Mouse (Mus musculus) cerebellum, postnatal 14 days (tissue): ENCODE data around the gene Ipcef1.

Experiments used
- DNase-seq, 2 experiments: peaks; one replicate each; pipeline ENCODE4 v3.0.0; 2021; ENCODE audit warnings: mixed read lengths in 2 of 2

Ipcef1 gene

DNA sequence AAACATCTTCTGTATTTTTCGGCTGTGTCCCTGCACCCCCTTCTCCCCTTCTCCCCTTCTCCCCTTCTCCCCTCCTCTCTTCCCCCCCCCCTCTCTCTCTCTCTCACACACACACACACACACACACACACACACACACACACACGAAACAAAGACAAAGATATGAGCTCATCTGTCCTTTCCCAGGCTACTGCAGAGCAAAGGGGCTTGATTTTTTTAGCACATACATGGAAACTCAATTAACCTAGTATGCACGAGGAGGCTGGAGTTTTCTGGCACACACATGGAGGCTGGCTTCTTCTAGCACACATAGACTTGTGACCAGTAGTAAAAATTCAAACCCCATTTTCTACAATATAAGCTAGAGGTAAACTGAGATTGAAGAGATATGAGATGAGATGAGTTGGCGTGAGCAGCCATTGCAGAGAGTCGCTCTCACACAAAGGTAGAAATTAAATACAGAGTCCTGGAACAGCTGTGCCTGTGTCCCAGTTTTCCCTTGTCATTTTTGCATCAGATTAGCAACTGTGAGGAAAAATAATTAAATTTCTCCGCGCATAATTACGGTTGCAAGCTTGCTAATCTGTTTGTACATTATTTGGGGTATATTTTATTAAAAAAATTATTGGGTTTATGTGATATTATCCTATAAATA is 84.6 kb downstream of the Ipcef1 start:
- no peak for DNase-seq

DNA sequence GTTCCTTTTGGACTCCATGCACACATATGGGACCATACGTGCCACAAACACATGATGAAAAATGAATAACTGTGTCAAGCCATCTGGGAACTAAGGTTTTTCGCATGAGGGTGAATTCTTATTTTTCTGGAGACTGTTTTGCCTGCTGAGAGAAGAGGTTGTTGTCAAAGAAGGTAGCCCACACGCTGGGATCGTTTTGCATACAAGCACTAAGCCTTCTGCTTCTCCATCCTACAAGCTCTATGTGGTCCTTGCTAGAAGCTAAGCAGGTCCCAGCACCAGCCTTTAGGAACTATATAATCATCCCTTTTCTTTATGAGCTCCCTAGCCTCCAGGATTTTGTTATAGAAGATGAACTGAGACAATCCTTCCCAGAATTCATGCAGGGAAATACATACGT is 93.5 kb downstream of the Ipcef1 start:
- no peak for DNase-seq

DNA sequence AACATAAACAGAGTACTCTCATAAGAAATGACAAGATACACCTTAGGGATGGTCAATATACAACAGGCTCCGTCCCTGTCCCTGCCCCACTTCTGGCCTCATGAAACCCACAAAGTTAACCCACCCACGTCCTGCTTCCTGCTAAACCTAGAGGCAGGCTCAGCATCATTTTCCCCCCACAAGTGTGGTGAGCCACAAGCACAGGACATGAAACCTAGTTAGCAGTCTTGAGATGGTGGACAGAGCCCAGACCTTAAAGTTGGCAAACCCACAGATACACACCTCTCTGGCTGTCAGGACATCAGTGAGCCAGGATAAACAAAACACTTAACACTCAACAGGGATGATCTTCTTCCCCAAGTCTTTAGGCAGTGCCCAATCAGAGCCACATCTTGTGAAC is 95.9 kb downstream of the Ipcef1 start:
- no peak for DNase-seq

DNA sequence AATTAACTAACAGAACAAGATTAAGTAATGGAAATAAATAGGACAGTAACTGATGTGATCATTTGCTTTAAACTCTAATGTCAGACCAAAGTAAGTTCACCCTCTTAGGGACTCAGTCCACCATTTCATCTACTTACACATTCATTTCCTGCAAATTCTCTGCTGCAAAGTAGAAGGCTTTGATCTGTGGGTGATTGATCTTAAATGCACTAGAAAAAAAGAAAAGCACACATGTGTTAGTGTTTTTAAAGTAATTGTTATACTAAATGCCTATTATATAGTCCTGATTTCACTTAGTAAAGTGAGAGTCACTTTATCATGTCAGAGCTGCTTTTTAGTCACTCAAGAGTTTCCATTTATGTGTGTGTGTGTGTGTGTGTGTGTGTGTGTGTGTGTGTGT is 97.7 kb downstream of the Ipcef1 start:
- no peak for DNase-seq

DNA sequence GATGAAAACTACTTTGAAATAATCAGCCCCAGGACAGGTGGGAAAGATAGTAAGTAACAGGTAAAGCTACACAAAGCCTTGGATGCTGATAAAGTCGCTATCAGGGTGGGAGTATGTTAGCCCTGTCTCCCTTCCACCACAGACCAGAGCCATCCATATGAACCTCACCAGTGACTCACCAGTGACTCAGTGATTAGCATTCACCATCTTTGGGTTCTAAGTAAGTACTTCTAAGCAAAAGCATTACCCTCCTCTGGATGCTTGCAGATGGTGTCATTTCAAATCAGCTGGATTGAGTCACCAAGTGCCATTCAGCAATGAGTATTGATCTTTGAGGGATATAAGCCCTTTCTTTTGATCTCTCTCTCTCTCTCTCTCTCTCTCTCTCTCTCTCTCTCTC is 99.2 kb downstream of the Ipcef1 start:
- no peak for DNase-seq

DNA sequence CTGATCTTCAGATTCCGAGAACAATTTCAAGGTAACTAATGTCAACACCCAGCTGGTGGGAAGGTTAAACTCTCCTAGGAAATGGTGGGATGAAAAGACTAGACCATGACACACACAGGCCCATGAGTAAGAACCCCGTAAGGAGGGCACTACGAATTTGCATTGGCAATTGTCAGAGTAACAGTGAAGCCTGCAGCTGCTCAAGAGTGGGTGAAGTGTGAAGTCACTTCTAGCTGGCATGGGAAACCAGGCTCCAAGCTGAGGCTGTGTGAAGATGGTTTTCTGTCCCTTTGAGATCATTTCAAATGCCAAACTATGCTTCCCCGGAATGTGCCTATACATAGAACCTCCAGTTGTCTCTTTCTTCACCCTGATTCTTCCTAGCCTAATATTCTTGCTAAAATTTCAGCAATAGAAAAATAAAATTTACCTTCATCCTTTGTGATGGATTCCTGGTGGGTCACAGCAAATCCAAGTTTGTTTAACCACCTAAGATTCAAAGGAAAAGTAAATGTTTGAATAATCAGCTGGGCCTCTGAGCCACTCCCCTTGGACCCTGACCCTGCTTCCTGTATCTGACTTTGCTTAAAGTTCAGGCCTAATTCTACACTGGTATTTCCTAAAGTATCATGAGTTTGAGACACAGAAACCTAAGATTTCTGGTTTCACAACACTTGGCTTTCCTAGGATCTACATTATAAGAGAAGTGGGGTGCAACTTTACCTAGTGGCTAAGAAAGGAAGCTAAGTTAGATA is 115.4 kb downstream of the Ipcef1 start:
- DNase-seq = no peak

DNA sequence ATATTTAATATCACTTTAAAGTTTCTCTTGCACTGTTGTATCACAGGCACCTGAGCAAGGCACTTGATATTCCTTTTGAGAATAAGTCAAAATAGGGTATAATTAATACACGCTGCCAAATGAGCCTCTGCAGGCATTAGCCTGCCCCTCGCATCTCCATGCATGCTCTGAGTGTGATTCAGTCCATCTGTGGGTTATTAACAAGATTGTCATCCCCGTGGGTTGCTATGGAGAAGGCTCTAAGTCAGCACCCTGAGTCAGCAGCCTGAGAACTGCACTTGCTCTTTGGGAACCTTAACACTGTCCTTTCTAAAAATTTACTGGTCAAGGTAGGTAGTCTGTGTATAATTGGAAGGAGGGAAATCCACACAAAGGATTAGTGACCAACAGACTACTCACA is 117.5 kb downstream of the Ipcef1 start:
- no peak for DNase-seq

DNA sequence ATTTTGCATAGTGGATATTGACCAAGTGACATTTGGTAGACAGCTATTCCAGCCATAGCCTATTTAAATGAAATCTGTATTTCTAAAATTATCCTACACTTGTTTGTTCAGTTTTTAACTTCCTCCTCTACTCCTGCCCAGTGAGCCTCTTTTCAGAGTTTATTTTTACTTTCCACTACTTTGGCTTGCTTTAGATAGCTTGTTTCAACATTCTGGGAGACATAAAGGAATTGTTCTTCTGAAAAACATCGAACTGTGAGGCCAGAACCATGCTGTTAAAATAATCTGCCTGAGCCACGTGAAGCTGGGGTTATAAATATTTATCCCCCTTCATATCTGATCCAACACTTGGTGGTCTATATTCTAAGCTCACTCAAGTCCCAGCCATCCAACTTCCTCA is 121.4 kb downstream of the Ipcef1 start:
- no peak for DNase-seq

DNA sequence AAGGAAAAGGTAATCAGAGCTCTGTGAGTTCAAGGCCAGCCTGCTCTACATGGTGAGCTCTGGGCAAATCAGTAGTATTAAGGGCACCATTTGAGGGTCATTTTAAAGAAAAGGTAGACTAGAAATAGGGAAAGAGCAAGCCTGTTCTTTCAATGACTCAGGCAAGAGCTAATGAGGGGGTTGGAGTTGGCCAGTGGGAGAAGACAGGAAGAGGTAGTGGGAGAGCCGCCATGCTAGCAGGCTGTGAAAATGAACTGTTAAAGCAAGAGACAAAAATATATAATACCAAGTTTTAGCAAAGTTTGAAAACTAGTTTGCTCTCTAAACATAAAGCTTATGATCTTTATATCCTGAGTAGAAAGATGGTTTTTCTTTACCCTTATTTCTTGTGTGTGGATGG is 121.9 kb downstream of the Ipcef1 start:
- DNase-seq = no peak

DNA sequence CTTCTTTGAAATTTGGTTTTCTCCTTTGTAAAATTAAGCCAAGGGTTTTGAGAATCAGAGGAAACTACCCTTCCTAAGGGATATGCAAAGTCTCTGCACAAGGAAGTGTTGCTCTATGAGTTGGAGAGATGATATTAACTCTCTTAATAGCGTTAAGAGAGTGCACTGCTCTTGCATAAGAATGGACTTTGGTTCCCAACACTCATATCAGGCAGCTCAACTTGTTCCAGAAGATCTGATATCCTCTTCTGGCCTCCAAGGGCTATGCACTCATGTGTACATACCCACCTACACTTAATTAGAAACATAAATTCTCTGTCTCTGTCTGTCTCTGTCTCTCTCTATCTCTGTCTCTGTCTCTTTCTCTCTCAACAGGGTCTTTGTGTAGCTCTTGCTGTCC is 123.4 kb downstream of the Ipcef1 start:
- DNase-seq = no peak

DNA sequence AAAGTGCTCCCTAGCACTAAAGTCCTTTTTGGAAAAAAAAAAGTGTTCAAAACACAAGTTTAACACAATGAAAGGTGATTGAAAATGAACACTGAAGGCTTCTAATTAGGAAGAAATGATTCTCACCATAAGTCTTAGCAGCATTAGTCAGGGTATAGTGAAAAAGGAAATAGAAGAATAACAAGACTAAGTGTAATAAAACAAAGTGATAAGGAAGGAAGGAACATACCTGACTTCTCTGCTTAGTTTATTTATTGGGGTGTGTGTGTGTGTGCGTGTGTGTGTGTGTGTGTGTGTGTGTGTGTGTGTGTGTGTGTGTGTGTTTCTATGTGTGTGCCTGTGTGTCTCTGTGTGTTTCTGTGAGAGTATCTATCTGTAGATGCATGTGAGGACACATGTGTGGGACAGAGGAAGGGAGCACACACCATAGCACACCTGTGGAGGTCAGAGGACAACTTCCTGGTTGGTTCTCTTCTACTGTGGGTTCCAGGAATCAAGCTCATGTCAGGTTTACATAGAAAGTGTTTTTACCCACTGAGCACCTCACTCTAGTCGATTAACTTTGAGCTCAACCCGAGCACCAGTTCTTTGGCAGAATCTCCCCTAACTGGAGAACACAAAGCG is 124.6 kb downstream of the Ipcef1 start:
- no peak for DNase-seq

DNA sequence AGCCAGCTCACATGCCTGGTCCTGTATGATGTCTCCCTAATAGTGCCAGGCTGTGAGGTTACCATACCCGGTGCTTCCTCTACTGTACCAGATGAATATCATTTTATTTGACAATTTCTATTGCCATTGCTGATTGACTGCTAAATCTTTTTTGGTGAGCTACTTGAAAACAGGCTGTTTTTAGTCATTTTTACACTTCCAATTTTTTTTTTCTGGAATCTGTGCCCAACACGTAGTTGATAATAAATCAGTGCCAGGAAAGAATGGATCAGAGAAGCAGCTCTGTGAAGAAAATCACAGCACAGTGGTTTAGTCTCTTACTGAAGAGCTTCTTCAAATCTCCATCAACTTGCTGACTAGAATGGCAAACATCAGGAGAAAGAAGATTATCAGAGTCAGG is 125.6 kb downstream of the Ipcef1 start:
- DNase-seq = no peak

DNA sequence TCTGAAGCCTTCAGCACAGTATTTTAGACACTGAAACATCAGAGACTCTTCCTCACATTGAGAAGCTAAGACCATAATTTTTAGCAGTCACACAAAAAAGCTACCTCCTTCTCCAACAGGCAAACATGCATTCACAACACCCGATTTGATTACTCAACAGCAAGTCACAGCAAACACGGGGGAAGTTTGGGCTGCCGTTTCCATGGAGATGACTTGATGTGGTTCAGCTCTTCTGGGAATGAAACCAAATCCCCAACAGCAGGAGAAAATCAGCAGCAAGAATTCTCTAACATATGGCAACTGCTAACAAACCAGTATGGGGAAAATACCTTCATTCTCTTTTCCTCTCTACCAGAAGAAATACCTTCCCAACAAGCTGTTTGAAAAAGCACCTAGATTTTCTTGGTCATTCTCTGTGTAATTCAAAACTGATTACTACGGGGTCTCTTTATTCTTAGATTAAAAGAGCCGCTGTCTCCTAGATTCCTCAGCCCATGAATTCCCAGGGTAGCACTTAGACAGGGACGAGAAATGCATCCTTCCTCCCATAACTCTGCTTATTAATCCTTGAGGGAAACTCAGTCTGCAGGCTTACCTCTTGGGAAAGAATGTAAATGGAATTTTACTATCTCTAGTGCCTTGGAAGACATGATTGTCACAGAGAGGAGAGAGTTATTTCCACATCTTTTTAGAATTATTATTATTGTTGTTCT is 135.6 kb downstream of the Ipcef1 start:
- DNase-seq = peak; percentile 75 to 85

DNA sequence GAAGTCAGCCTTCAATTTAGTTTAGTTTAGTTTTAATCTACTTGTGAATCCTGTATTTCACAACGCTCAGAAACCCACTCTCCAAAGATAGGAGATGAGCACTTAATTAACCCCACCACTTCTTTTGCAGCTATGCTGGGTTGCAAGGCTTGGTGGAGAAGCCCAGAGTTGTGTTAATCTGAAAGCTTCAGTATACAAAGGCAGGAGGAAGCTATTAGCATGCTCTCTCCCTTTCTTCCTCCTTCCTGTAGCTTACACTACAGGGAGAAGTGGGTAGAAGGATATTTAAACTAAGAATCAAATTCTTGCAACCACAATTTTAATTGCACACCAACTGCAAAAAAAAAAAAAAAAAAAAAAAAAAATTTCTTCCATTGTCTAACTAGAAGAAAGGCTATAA is 136.3 kb downstream of the Ipcef1 start:
- DNase-seq = no peak

DNA sequence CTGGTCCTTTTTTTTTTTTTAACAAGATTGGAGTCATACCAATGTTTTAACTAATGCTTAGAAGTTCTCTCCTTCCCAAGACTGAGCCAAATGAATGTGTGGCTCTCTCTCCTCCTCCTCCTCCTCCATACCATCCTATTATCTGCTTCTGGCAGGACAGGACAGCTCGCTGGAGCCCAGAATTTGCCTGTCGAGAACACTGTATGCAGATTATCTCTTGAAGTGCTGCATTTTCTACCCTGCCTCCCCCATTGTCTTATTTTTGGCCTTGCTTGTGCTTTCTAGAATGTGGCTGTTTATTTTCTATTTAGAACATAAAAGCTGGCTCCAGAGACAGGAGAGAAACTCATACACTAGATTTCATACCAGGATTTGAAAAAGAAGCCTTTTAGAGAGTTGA is 142.5 kb downstream of the Ipcef1 start:
- no peak for DNase-seq

DNA sequence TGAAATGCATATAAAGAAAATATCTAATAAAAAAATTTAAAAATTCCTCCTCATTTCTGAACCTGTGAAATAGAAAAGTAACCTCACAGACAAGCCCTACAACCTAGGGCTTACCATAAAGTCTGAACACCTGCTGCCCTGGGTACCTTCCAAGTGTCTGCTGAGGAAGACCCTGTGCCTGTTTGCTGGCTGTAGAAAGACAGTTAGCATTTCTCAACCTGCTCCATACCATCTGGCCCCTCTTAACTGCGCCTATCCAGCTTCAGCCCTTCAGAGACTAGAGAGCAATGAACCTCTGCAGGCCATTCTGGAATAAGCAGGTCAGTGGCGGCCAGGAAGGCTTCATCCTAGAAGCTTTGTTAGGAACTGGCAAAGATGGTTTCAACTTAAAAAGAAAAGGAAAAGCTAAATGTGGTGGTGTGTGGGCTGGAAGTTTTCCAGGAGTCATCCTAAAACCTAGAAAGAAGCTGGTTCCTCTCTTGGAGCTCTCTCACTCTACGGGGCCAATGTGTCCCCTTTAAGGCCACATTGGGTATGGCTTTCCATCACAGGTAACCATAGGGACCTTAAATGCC is 150.4 kb downstream of the Ipcef1 start:
- DNase-seq = peak; percentile 72 to 73

DNA sequence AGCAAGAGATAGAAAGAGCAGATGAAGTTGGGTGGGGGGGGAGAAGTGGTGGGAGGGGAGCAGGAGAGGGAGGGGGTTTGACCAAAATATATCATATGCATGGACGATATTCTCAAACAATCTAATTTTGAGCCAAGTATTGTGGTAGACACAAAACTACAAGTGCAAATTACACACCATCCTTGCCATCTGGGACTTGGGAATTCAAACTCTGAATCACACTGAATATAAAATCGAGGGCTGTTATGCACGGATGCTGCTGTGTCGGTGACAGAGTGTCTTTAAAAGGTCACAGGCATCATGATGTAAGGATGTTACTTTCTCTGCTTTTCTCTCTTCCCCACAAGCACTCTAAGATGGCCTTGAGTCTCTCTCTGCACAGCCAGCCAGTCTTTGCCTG is 152.2 kb downstream of the Ipcef1 start:
- no peak for DNase-seq

DNA sequence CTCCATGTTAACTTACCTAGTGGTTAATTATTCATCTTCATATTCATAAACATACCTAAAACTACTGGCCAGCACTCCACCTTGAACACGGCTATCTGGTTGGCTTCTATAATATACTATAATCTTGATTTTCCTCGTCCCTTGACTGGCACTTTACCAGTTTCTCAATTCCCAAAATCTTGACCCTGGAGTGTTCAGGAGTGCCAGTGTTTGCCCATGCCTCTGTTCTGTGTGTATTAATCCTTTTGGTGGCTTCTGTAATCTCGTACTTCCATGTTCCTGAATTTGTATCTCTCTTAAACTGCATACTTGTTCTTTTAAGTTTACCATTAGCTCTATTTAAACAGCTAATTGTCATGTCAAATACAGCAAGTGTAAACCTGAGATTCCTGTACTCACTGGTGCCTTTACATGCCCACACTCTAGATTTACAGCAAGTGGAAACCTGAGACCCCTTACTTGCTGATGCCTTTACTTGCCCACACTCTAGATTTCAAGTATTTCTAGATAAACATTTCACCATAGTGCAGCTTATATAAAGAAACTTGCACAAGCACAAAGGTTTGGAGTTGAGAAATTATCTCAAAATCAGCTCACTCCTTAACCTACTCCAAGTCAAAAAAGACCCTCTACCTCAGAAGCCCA is 155.5 kb downstream of the Ipcef1 start:
- DNase-seq = no peak

DNA sequence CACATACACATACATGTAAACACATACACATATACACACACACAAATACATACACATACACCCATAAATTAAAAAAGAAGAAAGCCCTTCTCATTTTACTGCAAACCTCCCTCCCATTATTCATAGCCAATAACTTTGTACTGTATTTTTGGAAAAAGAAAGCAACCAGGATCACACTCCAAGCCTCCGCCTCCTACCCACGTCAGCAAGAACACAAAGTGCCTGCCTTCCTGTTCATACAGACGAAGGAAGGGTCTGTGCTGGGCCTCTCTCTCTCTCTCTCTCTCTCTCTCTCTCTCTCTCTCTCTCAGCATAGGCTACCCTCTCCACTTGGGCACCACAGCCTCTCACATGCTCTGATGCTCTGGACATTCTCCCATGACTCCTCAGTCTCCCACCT is 156.5 kb downstream of the Ipcef1 start:
- DNase-seq = no peak

DNA sequence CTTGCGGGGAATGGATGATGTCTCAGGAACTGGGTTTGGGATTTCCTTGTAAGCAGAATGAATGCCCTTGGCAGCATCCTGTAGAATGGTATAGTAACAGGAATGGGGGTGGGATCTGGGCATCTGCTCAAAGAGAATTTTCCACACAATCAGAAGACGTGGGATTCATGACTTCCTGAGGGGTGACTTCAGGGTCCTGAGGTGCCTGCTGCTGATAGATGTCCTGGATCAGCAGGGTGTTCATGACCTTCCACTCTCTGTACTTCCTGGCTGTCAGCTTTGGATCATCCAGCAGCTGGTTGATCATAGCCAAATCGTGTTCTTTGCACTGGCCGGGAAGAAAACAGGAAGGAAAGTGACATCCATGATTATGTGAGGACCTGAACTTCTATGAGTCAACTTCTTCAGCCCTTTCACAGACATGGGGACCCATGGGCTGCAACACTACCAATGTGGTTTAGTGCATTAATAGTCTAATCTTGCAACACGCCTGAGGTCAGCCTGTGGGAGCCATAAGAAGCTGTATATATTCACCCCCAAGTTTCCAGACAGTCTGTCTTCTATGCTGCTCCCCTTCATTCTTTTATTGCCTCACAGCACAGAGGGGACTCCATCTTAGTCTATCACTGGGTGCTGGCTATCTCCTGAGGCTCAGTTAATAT is 161.8 kb downstream of the Ipcef1 start:
- DNase-seq = no peak

DNA sequence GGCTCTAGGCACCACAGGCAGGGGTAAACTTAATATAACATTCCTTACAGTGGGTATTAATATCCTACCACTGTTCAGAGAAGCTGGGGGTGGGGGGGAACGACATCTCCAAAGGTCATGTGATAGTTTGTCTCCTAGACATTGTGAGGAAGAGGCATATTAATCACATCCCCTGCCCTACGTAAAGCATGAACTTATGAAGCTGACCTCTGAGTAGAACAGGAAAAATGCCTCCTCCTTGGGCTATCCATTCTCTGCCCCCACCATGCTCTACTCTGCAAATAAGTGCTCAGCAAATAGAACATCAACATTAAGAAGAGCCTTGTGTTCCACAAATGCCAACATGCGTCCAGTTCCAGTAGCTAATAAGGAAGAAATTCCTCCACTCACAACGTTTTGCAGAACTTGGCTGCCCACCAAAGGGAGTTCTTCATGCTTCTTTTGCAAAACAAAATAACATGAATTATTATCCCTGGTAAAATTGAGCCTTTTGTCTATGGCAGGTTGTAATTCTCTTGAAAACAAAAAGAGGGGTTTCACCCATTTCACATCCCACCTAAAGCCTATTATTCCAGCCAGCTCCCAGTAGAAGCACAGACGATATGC is 162.5 kb downstream of the Ipcef1 start:
- no peak for DNase-seq

DNA sequence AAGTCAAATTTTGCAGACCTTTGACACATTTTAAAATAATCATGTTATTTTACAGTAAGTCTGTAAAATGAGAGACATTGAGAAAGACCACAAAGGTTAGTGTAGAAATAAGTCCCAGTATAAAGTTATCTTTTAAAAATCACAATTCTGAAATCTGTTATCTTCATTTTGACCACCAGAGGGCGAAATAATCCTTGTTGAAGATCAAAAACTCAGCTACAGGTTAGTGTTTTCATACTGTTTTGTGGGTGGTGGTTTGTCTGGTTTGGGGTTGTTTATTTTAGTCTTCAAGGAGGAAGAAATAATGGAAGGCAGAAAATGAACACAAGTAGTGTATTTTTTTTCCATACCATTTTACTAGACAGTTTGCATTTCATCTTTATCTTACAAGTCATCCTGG is 166.8 kb downstream of the Ipcef1 start:
- peak in 1 of 2 experiments; percentile 66 for DNase-seq
